Mouse (Mus musculus): ENCODE results near the gene Acbd3. TPM values are rescaled to one million over a fixed set of nuclear protein-coding genes. Genes with fewer than 3 reads are reported as not detected.

Acbd3 gene
- polyA plus RNA-seq, 1 experiment, result 44.8 TPM

DNA sequence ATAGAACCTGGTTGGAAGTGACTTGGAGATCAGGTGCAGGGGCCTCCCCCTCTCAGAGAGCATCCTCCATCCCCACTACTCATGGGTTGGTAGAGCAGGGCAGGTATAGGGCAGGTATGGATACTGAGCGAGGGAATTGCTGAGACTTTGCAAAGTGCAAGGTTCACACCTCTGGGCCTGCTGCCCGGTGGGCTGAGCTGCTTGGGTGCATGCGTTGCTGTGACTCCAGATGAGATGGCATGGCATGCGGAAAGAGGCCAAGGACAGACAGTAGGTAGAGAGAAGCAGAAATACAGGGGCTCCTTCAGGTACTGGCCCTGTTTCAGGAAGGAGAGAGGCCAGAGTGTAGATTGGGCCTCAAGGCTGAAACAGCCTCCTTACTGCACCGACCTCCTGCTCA is 55.4 kb downstream of the Acbd3 start:
- H3K27me3 ChIP-seq (ENCODE audit: control insufficient read depth, insufficient read depth, low read length, poor library complexity, severe bottlenecking), result no peaks in the 10 kb centered on the region
- H3K4me1 ChIP-seq (ENCODE audit: control insufficient read depth, insufficient read depth, low read length), result no peaks in the 10 kb centered on the region
- TF ChIP-seq POLR2A (IDR thresholded peaks at IDR 0.05; ENCODE audit: insufficient read depth, low read length) (no peak), CTCF (IDR thresholded peaks at IDR 0.05; ENCODE audit: low read depth, low read length) (no peak), EP300 (IDR thresholded peaks at IDR 0.05; ENCODE audit: insufficient read depth, low read depth, low read length) (no peak)

DNA sequence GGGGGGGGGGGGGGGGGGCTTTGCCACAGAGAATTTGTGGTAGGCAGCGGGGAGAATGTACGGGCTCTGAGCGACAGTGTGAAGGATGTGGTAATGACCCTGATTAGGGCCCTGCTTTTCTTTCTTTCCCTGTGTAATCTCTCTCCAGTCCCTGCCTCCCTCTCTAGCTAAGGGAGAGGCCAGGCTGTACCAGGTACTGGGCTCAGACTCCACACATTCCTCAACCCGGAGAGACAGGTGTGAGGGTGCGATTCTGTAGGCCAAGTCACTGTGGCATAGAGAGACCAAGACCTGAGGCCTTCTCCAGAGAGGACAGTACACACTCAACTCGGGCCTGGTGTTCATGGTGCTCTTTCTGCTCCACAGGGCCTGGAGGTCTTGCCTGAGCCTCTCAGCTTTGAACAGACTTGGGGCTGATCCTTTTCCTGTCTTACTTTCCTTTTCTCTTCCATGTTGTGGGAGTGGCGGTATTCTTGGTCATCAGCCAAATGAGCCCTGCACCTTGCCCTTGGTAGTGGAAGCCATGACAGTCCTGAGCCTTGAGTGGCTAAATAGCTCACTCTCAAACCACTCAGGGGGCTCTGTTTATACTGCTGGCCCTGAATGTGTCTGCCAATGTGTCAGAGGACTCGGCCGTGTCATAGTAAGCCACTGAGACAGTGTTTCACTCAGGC is 57.2 kb downstream of the Acbd3 start:
- Histone ChIP-seq H3K4me1 (ENCODE audit: control insufficient read depth, insufficient read depth, low read length) (no peaks in the 10 kb centered on the region), H3K27me3 (ENCODE audit: control insufficient read depth, insufficient read depth, low read length, poor library complexity, severe bottlenecking) (no peaks in the 10 kb centered on the region), H3K4me3 (ENCODE audit: low read depth, low read length) (no peak overlapping the region), H3K27ac (ENCODE audit: insufficient read depth, low read length) (no peak overlapping the region), H3K9ac (ENCODE audit: low read depth, poor library complexity, severe bottlenecking) (no peak overlapping the region), H3K9me3 (replicated peaks; ENCODE audit: control insufficient read depth, insufficient read depth, low read length, poor library complexity, severe bottlenecking) (no peaks in the 10 kb centered on the region), H3K36me3 (ENCODE audit: control insufficient read depth, insufficient read depth, low read length, poor library complexity, severe bottlenecking) (no peaks in the 10 kb centered on the region)
- TF ChIP-seq POLR2A (IDR thresholded peaks at IDR 0.05; ENCODE audit: insufficient read depth, low read length) (no peak), CTCF (IDR thresholded peaks at IDR 0.05; ENCODE audit: low read depth, low read length) (no peak), EP300 (IDR thresholded peaks at IDR 0.05; ENCODE audit: insufficient read depth, low read depth, low read length) (no peak)

More for the DNA sequence above, 55.4 kb downstream of the Acbd3 start:
- Histone ChIP-seq H3K9me3 (replicated peaks; ENCODE audit: control insufficient read depth, insufficient read depth, low read length, poor library complexity, severe bottlenecking) (no peaks in the 10 kb centered on the region), H3K4me3 (ENCODE audit: low read depth, low read length) (no peak overlapping the region), H3K27ac (ENCODE audit: insufficient read depth, low read length) (no peak overlapping the region), H3K36me3 (ENCODE audit: control insufficient read depth, insufficient read depth, low read length, poor library complexity, severe bottlenecking) (no peaks in the 10 kb centered on the region), H3K9ac (ENCODE audit: low read depth, poor library complexity, severe bottlenecking) (no peak overlapping the region)

DNA sequence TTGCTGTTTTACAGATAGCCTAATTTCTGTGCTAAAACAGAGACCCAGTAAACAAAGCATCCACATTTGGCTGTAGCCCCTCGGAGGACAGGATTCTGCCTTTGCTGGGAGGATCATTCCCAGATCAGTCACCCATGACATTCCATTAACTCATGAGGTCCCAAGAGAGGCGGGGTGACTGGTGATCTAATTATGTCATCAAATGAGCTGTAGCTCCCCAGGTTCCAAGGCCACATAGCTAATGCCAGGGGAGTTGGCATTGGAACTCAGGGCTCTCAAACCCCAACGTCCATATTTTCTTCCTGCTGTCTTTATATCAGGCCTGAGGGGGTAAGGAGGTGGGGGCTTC is 57.7 kb downstream of the Acbd3 start:
- Histone ChIP-seq H3K36me3 (ENCODE audit: control insufficient read depth, insufficient read depth, low read length, poor library complexity, severe bottlenecking) (no peaks in the 10 kb centered on the region), H3K27me3 (ENCODE audit: control insufficient read depth, insufficient read depth, low read length, poor library complexity, severe bottlenecking) (no peaks in the 10 kb centered on the region), H3K9ac (ENCODE audit: low read depth, poor library complexity, severe bottlenecking) (no peak overlapping the region), H3K4me1 (ENCODE audit: control insufficient read depth, insufficient read depth, low read length) (no peaks in the 10 kb centered on the region), H3K9me3 (replicated peaks; ENCODE audit: control insufficient read depth, insufficient read depth, low read length, poor library complexity, severe bottlenecking) (no peaks in the 10 kb centered on the region), H3K4me3 (ENCODE audit: low read depth, low read length) (no peak overlapping the region), H3K27ac (ENCODE audit: insufficient read depth, low read length) (no peak overlapping the region)
- TF ChIP-seq EP300 (IDR thresholded peaks at IDR 0.05; ENCODE audit: insufficient read depth, low read depth, low read length) (no peak), CTCF (IDR thresholded peaks at IDR 0.05; ENCODE audit: low read depth, low read length) (no peak), POLR2A (IDR thresholded peaks at IDR 0.05; ENCODE audit: insufficient read depth, low read length) (no peak)

DNA sequence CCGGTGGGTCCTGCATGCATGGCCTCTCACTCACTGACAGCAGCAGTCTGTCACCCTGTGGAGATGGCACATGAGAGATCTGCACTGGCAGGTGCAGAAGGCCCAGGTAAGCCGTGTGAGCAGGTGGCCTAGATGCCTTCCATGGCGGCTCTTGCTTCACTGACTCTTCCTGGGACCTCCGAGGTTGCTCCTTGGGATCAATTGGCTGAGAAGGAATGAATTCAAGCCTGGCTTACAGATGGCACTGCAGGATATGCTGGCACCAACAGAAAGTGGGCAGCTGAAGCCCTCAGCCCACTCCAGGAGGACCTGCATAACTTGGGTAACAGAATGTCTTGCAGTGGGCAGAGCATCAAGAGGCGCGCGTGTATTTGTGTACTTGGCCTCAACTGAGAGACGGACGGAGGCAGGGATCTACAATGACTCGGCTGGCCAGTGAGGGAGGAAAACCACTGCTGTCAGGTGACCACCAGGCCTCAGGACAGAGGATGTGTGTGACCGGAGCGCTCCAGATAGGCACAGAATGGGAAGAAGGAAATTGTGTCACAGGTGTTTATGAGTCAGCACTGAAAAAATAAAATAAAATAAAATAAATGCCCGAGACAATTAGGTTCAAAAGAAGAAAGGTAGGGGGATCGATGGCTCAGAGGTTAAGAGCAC is 66.1 kb downstream of the Acbd3 start:
- H3K27me3 ChIP-seq (ENCODE audit: control insufficient read depth, insufficient read depth, low read length, poor library complexity, severe bottlenecking), result no peaks in the 10 kb centered on the region
- H3K27ac ChIP-seq (ENCODE audit: insufficient read depth, low read length), result no peak overlapping the region
- no peak overlapping the region for H3K4me3 ChIP-seq (ENCODE audit: low read depth, low read length)
- peaks cover 2% of the 10 kb centered on the region for H3K4me1 ChIP-seq (ENCODE audit: control insufficient read depth, insufficient read depth, low read length)
- no peak overlapping the region for H3K9ac ChIP-seq (ENCODE audit: low read depth, poor library complexity, severe bottlenecking)
- H3K36me3 ChIP-seq (ENCODE audit: control insufficient read depth, insufficient read depth, low read length, poor library complexity, severe bottlenecking), result no peaks in the 10 kb centered on the region
- H3K9me3 ChIP-seq (replicated peaks; ENCODE audit: control insufficient read depth, insufficient read depth, low read length, poor library complexity, severe bottlenecking), result no peaks in the 10 kb centered on the region
- TF ChIP-seq CTCF (IDR thresholded peaks at IDR 0.05; ENCODE audit: low read depth, low read length) (no peak), EP300 (IDR thresholded peaks at IDR 0.05; ENCODE audit: insufficient read depth, low read depth, low read length) (no peak)

DNA sequence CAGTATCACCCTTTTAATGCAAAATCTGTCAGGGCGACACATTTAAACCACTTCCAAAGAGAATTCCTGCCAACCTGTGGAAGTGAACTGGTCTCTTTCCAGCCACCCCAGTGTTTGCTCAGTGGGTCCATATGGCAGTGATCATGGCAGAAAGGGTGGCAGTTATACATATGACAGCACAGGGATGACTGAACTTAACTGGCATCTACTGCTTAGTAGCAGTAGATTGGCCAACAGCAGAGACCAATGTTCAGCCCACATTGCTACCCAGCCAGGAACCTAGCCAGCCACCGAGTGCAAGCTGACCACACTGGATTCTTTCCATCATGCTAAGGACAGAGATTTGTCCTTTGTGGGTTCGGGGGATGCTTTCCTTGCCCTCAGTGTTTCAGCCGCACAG is 67.0 kb downstream of the Acbd3 start:
- Histone ChIP-seq H3K36me3 (ENCODE audit: control insufficient read depth, insufficient read depth, low read length, poor library complexity, severe bottlenecking) (no peaks in the 10 kb centered on the region), H3K9ac (ENCODE audit: low read depth, poor library complexity, severe bottlenecking) (peak overlapping the region; percentile 58; the same call in 1 of the 2 replicates), H3K27ac (ENCODE audit: insufficient read depth, low read length) (peak overlapping the region; percentile 80), H3K4me3 (ENCODE audit: low read depth, low read length) (no peak overlapping the region), H3K9me3 (replicated peaks; ENCODE audit: control insufficient read depth, insufficient read depth, low read length, poor library complexity, severe bottlenecking) (no peaks in the 10 kb centered on the region), H3K27me3 (ENCODE audit: control insufficient read depth, insufficient read depth, low read length, poor library complexity, severe bottlenecking) (no peaks in the 10 kb centered on the region), H3K4me1 (ENCODE audit: control insufficient read depth, insufficient read depth, low read length) (peaks cover 2% of the 10 kb centered on the region)
- TF ChIP-seq CTCF (IDR thresholded peaks at IDR 0.05; ENCODE audit: low read depth, low read length) (no peak), POLR2A (IDR thresholded peaks at IDR 0.05; ENCODE audit: insufficient read depth, low read length) (no peak), EP300 (IDR thresholded peaks at IDR 0.05; ENCODE audit: insufficient read depth, low read depth, low read length) (no peak)

DNA sequence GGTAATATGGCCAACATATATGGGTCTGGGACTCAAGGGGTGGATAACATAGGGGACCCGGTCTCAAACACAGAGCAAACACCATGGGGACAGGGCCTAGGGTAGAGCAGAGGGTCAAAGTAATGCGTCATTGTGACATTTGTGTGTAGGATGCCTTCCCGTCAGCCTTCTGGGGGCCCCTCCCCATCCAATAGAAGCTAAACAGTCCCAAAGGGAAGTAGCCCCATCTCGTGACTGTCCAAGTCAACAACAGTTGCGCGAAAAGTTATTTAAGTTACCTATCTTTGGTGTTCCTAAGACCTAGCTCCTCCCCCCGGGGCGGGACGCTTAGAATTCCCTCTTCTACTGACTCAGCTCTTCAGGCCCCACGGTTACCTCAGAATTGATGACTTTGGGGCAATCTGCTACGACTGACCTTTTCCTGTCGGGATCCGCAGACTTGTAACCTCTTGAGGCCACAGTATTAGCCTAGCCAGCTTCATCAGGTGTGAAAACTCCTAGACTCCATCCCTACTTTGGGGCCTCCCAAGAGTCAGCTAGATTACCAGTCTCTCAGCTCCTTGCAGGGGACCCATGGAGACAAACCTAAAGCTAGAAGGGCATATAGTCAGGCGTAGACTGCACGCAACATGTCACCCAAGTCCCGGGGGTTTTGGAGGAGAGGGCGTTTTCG is 67.7 kb downstream of the Acbd3 start:
- no peak for TF ChIP-seq CTCF (IDR thresholded peaks at IDR 0.05; ENCODE audit: low read depth, low read length)
- no peak for TF ChIP-seq EP300 (IDR thresholded peaks at IDR 0.05; ENCODE audit: insufficient read depth, low read depth, low read length)
- TF ChIP-seq POLR2A (IDR thresholded peaks at IDR 0.05; ENCODE audit: insufficient read depth, low read length), result no peak
- Histone ChIP-seq H3K36me3 (ENCODE audit: control insufficient read depth, insufficient read depth, low read length, poor library complexity, severe bottlenecking) (no peaks in the 10 kb centered on the region), H3K4me3 (ENCODE audit: low read depth, low read length) (peak overlapping the region; percentile 57), H3K9me3 (replicated peaks; ENCODE audit: control insufficient read depth, insufficient read depth, low read length, poor library complexity, severe bottlenecking) (no peaks in the 10 kb centered on the region), H3K4me1 (ENCODE audit: control insufficient read depth, insufficient read depth, low read length) (peaks cover 2% of the 10 kb centered on the region), H3K27ac (ENCODE audit: insufficient read depth, low read length) (peak overlapping the region; percentile 80), H3K9ac (ENCODE audit: low read depth, poor library complexity, severe bottlenecking) (peak overlapping the region; percentile 58), H3K27me3 (ENCODE audit: control insufficient read depth, insufficient read depth, low read length, poor library complexity, severe bottlenecking) (no peaks in the 10 kb centered on the region)

All from ES-Bruce4 (cell line).